Mouse (Mus musculus) induced T-regulatory cell, adult 2 months (primary cell): Measurements from ENCODE around the gene Klk15.
"Not testable (repeated sequence)": the region's sequence is repeated elsewhere in the genome, so short reads cannot be mapped to it uniquely, and the experiment has no call there.

Experiments
- DNase-seq: peaks from one replicate; pipeline ENCODE4 v3.0.0-alpha.2; 2012; ENCODE audit warnings: low read depth

The Klk15 gene

GRCm38 (mm10) chr7:43933440-43933839 is at the start of gene Klk15:
Gene Klk15 (plus strand): TSS chr7:43933740.
- DNase-seq = no peak

DNA sequence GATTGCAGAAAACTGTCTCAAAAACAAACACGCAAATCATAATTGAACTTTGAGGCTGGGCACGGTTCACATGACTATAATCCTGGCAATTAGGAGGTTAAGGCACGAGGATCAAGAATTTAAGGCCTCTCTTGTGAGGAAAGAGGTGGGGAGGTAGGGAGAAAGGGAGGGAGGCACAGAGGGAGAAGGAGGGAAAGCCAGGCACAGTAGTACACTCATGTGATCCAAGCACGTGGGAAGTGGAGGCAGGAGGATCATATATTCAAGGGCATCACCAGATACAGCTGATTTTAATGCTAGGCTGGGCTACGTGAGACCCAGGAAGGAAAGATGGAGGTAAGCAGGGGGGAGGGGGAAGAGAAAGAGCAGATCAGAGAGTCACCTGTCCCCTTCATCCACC is 42.2 kb upstream of the Klk15 start:
- DNase-seq = no peak

DNA sequence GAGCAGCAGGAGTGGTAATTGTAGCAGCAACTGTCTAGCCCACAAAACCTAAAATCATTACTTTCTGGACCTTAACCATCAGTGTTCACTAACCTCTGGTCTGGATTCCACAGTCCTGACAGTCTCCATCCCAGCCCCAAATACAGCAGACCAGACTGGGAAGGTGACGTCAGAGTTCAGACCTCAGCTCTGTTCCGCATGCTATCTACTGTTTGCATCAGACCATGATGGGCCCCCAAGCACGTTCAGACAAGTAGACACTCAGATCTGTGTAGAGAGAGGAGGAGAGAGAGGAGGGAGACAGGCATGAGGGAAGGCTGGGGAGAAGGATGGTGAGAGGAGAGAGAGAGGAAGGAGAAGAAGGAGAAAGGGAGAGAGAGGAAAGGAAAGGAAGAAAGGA is 41.8 kb upstream of the Klk15 start:
- no peak for DNase-seq

- DNase-seq = peak; percentile 82
Measured at GRCm38 (mm10) chr7:43894836-43895235, 38.7 kb upstream of the Klk15 start.

GRCm38 (mm10) chr7:43914821-43915220 is 18.7 kb upstream of the Klk15 start:
- DNase-seq = no peak

GRCm38 (mm10) chr7:43918426-43918825 is 15.1 kb upstream of the Klk15 start:
- DNase-seq = no peak

DNA sequence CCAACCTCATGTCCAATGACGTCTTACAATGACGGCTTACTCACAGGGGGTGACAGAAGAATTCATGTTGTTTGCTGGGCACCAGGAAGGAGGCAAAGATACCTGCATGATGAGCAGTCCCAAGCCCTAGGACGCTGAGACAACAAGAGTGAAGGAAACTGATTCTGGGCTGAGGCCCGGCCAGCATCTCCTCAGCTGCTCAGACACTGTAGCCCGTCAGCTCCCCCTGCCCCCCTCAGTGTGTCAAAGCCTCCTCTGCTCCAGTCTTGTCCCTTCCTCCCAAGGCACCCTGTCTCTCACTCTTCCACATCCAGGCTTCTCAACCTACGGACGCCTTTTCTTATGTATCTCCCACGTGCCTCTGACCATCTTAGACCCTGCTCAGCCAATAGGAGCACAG is 14.7 kb upstream of the Klk15 start:
- DNase-seq = no peak

DNA sequence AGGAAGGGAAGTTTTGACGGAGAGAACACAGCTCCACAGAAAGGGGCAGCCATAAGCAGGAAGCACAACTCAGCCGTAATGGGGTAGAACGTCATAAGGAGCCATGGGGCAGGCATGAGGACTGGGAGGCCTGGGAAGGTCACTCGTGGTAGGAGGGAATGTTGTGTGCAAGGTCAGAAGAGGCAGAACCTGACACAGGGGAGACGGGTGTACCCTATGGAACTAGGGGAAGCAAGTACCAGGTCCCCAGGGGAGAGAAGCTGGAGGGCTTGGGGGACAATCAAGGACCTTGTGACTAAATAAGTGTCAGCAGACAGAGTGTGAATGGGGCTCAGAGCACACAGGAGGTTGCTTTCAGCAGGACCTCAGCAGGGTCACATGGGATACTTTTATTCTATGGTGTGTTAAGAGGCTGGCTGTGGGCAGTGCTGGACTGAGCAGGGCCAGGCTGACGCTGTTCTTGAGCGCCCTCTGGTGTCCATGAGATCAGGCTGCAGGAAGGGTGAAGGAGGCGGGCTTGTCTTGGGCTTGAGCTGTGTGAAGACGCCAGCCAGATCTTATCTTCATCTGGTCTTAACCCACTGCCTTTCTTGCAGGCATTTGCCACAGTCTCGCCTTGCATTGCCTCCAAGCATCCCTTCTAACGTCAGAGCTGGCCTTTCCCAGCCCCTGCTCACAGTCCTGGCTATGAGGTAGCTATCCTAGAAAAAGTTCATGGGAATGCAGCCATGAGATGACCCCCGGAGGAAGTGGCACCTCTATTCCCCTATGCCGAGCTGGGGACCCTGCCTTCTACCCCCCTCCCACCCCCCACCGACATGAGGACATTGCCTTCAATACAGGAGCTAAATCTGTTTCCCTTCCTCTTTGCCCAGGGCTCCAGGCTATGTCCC is 13.7 kb upstream of the Klk15 start:
- DNase-seq = peak; percentile 72

DNA sequence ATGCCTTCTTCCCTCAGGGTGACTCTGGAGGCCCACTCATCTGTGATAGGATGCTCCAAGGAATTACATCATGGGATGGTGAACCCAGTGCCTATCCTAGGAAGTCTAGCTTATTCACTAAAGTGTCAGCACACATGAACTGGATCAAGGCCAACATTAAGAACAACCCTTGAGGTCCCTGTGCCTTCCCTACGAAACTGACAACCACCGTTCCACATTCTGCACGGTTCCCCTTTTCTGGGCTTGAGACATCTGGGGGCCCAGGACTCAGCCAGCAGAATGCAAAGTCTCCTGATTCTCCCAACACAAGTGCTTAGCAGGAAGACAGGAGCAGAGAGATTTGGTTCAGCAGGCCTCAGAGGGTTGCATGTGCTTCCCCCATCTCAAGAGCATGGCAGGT is 13.0 kb upstream of the Klk15 start:
- no peak for DNase-seq

GRCm38 (mm10) chr7:43921087-43921486 is 12.5 kb upstream of the Klk15 start:
- no peak for DNase-seq

- no peak for DNase-seq
Measured at GRCm38 (mm10) chr7:43921941-43922340, 11.6 kb upstream of the Klk15 start.

DNA sequence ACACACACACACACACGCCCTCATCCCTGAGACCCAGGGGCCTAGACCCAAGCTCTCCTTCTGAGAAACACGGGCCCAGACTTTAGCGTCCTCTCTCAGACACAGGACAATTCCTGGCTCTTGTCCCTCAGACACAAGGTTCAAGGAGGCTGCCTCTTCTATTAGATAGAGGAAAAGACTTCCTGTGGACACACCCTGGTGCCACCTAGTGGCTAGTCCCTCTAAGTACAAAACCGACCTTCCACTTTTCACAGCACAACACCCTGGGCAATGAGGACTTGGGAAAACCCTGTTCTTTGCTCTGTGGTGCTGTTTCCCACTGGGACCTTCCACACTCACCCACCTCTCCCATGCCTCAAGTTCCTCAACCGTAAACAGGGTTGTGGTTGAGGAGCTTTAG is 7.6 kb upstream of the Klk15 start:
- DNase-seq = peak; percentile 31

- peak; percentile 35 for DNase-seq
Measured at GRCm38 (mm10) chr7:43928521-43928920, 5.0 kb upstream of the Klk15 start.

DNA sequence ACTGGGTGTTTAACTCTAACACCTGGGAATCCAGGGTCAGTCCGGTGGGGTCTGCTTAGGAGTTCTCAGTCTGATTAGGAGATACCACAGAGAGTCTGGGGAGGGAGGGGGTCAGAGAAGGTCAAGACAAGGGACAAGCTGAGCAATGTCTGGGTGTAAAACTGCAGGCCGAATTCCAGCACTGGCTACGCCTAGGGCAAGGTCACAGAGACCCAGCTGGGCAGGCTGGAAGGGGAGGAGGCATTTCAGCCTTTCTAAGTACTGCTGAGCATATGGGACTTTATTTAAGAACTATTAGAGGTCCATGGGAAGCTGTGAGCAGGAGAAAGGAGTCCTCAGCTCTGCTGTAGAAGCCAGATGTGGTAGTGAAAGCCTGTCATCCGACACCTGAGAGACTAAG is 1.2 kb upstream of the Klk15 start:
- no peak for DNase-seq

DNA sequence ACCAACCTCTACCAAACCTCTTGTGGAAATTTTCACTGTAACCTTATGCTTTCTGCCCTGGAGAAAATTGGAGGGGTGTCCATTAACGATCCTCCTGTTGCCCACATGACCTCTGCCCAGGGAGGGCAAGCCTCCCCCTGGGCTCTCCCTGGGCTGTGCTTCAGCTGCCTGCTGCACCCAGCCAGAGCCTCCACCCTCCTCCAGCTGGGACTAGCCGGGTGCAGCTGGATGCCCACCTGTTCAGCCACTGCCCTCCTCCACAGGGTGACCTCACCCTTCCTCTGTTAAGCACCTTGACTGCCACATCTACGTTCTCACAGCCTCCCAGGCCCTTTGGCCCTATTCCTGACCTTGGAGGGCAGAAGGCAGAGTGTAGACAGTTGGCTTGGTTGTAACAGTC is 1.2 kb downstream of the Klk15 start:
- no peak for DNase-seq

GRCm38 (mm10) chr7:43936551-43936950 is 3.0 kb downstream of the Klk15 start:
- DNase-seq = no peak

- DNase-seq = not testable (repeated sequence)
Measured at GRCm38 (mm10) chr7:43942293-43942692, 8.8 kb downstream of the Klk15 start.

DNA sequence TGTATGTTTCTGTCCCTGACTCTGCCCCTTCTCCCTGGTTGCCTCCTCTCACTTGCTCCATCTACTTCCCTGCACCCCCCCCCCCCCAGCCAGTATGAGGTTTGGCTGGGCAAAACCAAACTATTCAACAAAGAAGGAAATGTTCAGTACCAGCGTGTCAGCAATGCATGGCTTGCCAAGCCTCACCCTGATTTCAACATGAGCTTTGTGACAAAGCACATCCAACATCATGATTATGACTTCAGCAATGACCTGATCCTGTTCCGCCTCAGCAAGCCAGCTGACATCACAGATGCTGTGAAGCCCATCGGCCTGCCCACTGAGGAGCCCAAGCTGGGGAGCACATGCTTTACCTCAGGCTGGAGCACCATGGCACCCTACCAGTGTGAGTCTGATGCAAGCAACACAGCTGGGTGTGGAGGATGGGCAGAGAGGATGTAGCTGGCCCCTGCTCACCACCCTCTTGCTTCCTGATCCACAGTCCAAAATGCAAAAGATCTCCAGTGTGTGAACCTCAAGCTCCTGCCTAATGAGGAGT is 11.3 kb downstream of the Klk15 start:
- no peak for DNase-seq

- DNase-seq = no peak
Measured at GRCm38 (mm10) chr7:43950364-43950763, 16.8 kb downstream of the Klk15 start, which contains the start of gene Klk1b8. Gene Klk1b8 (plus strand): TSS chr7:43950664.

DNA sequence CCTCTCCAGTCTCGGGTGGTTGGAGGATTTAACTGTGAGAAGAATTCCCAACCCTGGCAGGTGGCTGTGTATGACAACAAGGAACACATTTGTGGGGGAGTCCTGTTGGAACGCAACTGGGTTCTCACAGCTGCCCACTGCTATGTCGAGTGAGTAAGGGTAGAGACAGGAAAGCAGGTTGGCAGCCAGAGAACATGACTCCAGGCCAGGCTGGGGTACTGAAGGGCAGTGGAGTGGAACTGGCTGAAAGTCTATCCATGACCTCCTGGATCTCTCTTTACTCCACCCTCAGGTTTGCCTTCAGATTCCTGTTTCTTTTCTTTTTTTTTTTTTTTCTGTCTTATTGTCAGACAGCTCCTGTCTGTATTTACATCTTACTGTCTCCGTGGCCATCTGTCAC is 19.2 kb downstream of the Klk15 start:
- no peak for DNase-seq

DNA sequence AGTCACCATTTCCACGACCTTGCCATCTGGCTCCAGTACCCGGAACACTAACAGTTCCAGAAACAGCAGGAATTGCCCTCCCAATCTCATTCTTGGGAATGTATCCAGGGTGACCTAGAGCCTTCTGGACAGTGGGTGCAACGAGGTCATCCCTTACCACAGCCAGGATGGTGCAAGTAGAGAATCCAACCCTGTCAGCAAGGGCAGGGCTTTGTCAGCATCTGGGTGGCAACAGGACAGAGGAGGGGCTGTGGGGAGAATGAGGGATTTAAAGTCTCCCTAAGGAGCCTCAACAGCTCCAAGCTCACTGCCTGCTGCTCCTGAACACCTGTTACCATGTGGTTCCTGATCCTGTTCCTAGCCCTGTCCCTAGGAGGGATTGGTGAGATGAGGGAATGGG is 32.9 kb downstream of the Klk15 start, which contains the start of gene Klk1b1:
Klk1b1 (plus strand) TSS at position 301 of the 400 bp plus-strand sequence.
- no peak for DNase-seq

GRCm38 (mm10) chr7:43967058-43967457 is 33.5 kb downstream of the Klk15 start:
- no peak for DNase-seq

- no peak for DNase-seq
Measured at GRCm38 (mm10) chr7:43967612-43968011, 34.1 kb downstream of the Klk15 start.

- not testable (repeated sequence) for DNase-seq
Measured at GRCm38 (mm10) chr7:43975761-43976160, 42.2 kb downstream of the Klk15 start, which contains the start of gene Klk1b9. Gene Klk1b9 (plus strand): TSS chr7:43976061.
